Mouse (Mus musculus) MEL (cell line): ENCODE data around the gene Aff3. TPM values are rescaled to one million over a fixed set of nuclear protein-coding genes. Genes with fewer than 3 reads are reported as not detected.

Experiments used
- DNase-seq: peaks from one replicate; pipeline ENCODE4 v3.0.0; 2011; ENCODE audit warnings: low read depth, low spot score
- H3K27ac ChIP-seq: 2 replicates; pipeline ENCODE4 v1.5.1; 2012; ENCODE audit warnings: low read depth, mild to moderate bottlenecking, control low read depth, low read length, moderate library complexity; ENCODE audit not compliant: control insufficient read depth
- H3K27me3 ChIP-seq, 2 experiments: fragments of 150-350 bp in 1 of 2; sonication (generic) in 1 of 2; 2 replicates each; pipeline ENCODE4 v1.6.1; 2012; ENCODE audit warnings: low read length in 2 of 2, mild to moderate bottlenecking in 2 of 2, improper control_type of control experiment in 1 of 2, moderate library complexity in 1 of 2; ENCODE audit not compliant: insufficient read depth in 2 of 2, control insufficient read depth in 1 of 2
- H3K36me3 ChIP-seq, 2 experiments: 2 replicates each; pipeline ENCODE4 v1.6.1; 2012 to 2014; ENCODE audit warnings: low read length in 2 of 2, improper control_type of control experiment in 1 of 2, inconsistent platforms in 1 of 2, mild to moderate bottlenecking in 1 of 2; ENCODE audit not compliant: insufficient read depth in 2 of 2, control insufficient read depth in 1 of 2
- H3K4me1 ChIP-seq, 2 experiments: fragments of 150-350 bp in 1 of 2; sonication (generic) in 1 of 2; 2 replicates each; pipeline ENCODE4 v1.6.1; 2012; ENCODE audit warnings: low read length in 2 of 2, improper control_type of control experiment in 1 of 2, mild to moderate bottlenecking in 1 of 2; ENCODE audit not compliant: insufficient read depth in 2 of 2, control insufficient read depth in 1 of 2
- H3K4me3 ChIP-seq, 2 experiments: fragments of 150-350 bp in 1 of 2; sonication (generic) in 1 of 2; 2 replicates each; pipeline ENCODE4 v1.5.1; 2012; ENCODE audit warnings: low read depth in 2 of 2, low read length in 2 of 2, mild to moderate bottlenecking in 2 of 2, moderate library complexity in 2 of 2, control low read depth in 1 of 2, improper control_type of control experiment in 1 of 2; ENCODE audit not compliant: control insufficient read depth in 1 of 2, insufficient read depth in 1 of 2
- H3K79me2 ChIP-seq: 2 replicates; pipeline ENCODE4 v1.6.1; 2012; ENCODE audit warnings: mild to moderate bottlenecking, low read length, moderate library complexity; ENCODE audit not compliant: control insufficient read depth, poor library complexity, insufficient read depth
- H3K9ac ChIP-seq: 2 replicates; pipeline ENCODE4 v1.6.1; 2012; ENCODE audit warnings: low read depth, mild to moderate bottlenecking, control low read depth, low read length, moderate library complexity; ENCODE audit not compliant: control insufficient read depth, poor library complexity, severe bottlenecking
- H3K9me3 ChIP-seq: fragments of 150-350 bp; sonication (generic); replicated peaks from 2 replicates; pipeline ENCODE4 v1.6.1; 2012; ENCODE audit warnings: mild to moderate bottlenecking, low read length, improper control_type of control experiment, moderate library complexity; ENCODE audit not compliant: insufficient read depth
- CTCF ChIP-seq, 3 experiments: IDR thresholded peaks in 2 of 3; conservative IDR thresholded peaks in 1 of 3; 2 replicates each; pipeline ENCODE4 v1.5.1; 2011 to 2012; ENCODE audit warnings: low read length in 3 of 3, low read depth in 2 of 3, mild to moderate bottlenecking in 2 of 3, improper control_type of control experiment in 1 of 3, inconsistent platforms in 1 of 3, mixed read lengths in 1 of 3, moderate library complexity in 1 of 3; ENCODE audit not compliant: control insufficient read depth in 1 of 3, insufficient read depth in 1 of 3, poor library complexity in 1 of 3, severe bottlenecking in 1 of 3
- ELF1 ChIP-seq: IDR thresholded peaks from 2 replicates; pipeline ENCODE4 v1.6.1; 2014; ENCODE audit warnings: low read depth, mild to moderate bottlenecking, inconsistent platforms, low read length, improper control_type of control experiment, moderate library complexity
- GATA1 ChIP-seq: IDR thresholded peaks from 2 replicates; pipeline ENCODE4 v1.6.1; 2011; ENCODE audit warnings: low read depth, low read length, improper control_type of control experiment
- HCFC1 ChIP-seq: IDR thresholded peaks from 2 replicates; pipeline ENCODE4 v1.6.1; 2012; ENCODE audit warnings: low read depth, mild to moderate bottlenecking, inconsistent platforms, low read length, improper control_type of control experiment, moderate library complexity
- JUND ChIP-seq: IDR thresholded peaks from 2 replicates; pipeline ENCODE4 v1.6.1; 2011; ENCODE audit warnings: low read depth, mild to moderate bottlenecking, improper control_type of control experiment, low read length
- MAFK ChIP-seq: IDR thresholded peaks from 2 replicates; pipeline ENCODE4 v1.6.1; 2011; ENCODE audit warnings: low read depth, mild to moderate bottlenecking, low read length, improper control_type of control experiment, borderline replicate concordance
- POLR2AphosphoS2 ChIP-seq: IDR thresholded peaks from 2 replicates; pipeline ENCODE4 v1.6.1; 2011; ENCODE audit warnings: low read length, improper control_type of control experiment
- RAD21 ChIP-seq: IDR thresholded peaks from 2 replicates; pipeline ENCODE4 v1.6.1; 2011; ENCODE audit warnings: mild to moderate bottlenecking, low read depth, low read length, improper control_type of control experiment
- RCOR1 ChIP-seq: IDR thresholded peaks from 2 replicates; pipeline ENCODE4 v1.6.1; 2012; ENCODE audit warnings: low read depth, mild to moderate bottlenecking, inconsistent platforms, low read length, improper control_type of control experiment
- SMC3 ChIP-seq: IDR thresholded peaks from 2 replicates; pipeline ENCODE4 v1.6.1; 2011; ENCODE audit warnings: low read depth, low read length, improper control_type of control experiment
- TCF12 ChIP-seq: IDR thresholded peaks from 2 replicates; pipeline ENCODE4 v1.6.1; 2014; ENCODE audit warnings: low read depth, mild to moderate bottlenecking, inconsistent platforms, low read length, improper control_type of control experiment, moderate library complexity
- USF1 ChIP-seq: IDR thresholded peaks from 2 replicates; pipeline ENCODE4 v1.6.1; 2014; ENCODE audit warnings: low read depth, mild to moderate bottlenecking, inconsistent platforms, low read length, improper control_type of control experiment, moderate library complexity
- USF2 ChIP-seq, 2 experiments: IDR thresholded peaks; 2 replicates each; pipeline ENCODE4 v1.6.1; 2011 to 2012; ENCODE audit warnings: improper control_type of control experiment in 2 of 2, low read length in 2 of 2, borderline replicate concordance in 1 of 2, inconsistent platforms in 1 of 2, low read depth in 1 of 2, mild to moderate bottlenecking in 1 of 2; ENCODE audit not compliant: insufficient read depth in 1 of 2
- ZC3H11A ChIP-seq: IDR thresholded peaks from 2 replicates; pipeline ENCODE4 v1.6.1; 2012; ENCODE audit warnings: low read depth, mild to moderate bottlenecking, inconsistent platforms, low read length, improper control_type of control experiment
- ZMIZ1 ChIP-seq: IDR thresholded peaks from 2 replicates; pipeline ENCODE4 v1.6.1; 2012; ENCODE audit warnings: low read depth, mild to moderate bottlenecking, inconsistent platforms, low read length, improper control_type of control experiment, moderate library complexity
- polyA plus RNA-seq, 2 experiments: library from polyadenylated mRNA; stranded (reverse) in 1 of 2; unstranded in 1 of 2; fragments of >175 nt in 1 of 2; fragments of >200 nt in 1 of 2; gene quantifications; 2 replicates each; pipeline versions ENCODE4 v1.2.1 to v1.2.4; 2012; ENCODE audit warnings: low replicate concordance in 2 of 2, low read depth in 1 of 2; ENCODE audit not compliant: insufficient read length in 2 of 2, insufficient read depth in 1 of 2, missing spikeins in 1 of 2
- total RNA-seq: library from RNA; depleted of rRNA; stranded (reverse); fragments of 300-350 nt; gene quantifications from 2 replicates; pipeline ENCODE4 v1.2.3, GENCODE M21; 2012

Aff3 gene
- total and polyA plus RNA-seq, 3 experiments: 18.5 to 41.1 (median 25.4) TPM

- no peak overlapping the region for H3K9ac ChIP-seq
- H3K79me2 ChIP-seq: no peaks in the 10 kb centered on the region
- no peak for DNase-seq
- H3K4me3 ChIP-seq: no peak overlapping the region
- no peak for TF ChIP-seq RAD21
- no peak for TF ChIP-seq TCF12
- TF ChIP-seq USF1: no peak
- TF ChIP-seq USF2 (IDR thresholded peaks at IDR 0.05; ENCODE audit: borderline replicate concordance in 1 of 2, insufficient read depth in 1 of 2, low read depth in 1 of 2, low read length in 2 of 2): no peak
- TF ChIP-seq JUND: no peak
- no peak for TF ChIP-seq ELF1
- no peak for TF ChIP-seq MAFK
- no peak for TF ChIP-seq GATA1
- no peak for TF ChIP-seq ZMIZ1
- no peak for TF ChIP-seq SMC3
- TF ChIP-seq, all 39 proteins: peak for 0
- no peaks in the 10 kb centered on the region for H3K27me3 ChIP-seq
- H3K36me3 ChIP-seq: no peaks in the 10 kb centered on the region
- no peak overlapping the region for H3K27ac ChIP-seq
- no peaks in the 10 kb centered on the region for H3K4me1 ChIP-seq
- no peaks in the 10 kb centered on the region for H3K9me3 ChIP-seq
Measured at GRCm38 (mm10) chr1:38393516-38393915, 271.2 kb downstream of the Aff3 start.

GRCm38 (mm10) chr1:38392928-38393327 lies 271.8 kb downstream of the Aff3 start:
- TF ChIP-seq RCOR1: no peak
- TF ChIP-seq SMC3: peak; percentile 96
- TF ChIP-seq GATA1: peak; percentile 40; the same call in 1 of the 2 replicates
- TF ChIP-seq CTCF (IDR thresholded peaks at IDR 0.05 in 2 of 3, conservative IDR thresholded peaks at IDR 0.05 in 1 of 3; ENCODE audit: control insufficient read depth in 1 of 3, insufficient read depth in 1 of 3, low read depth in 2 of 3, low read length in 3 of 3, poor library complexity in 1 of 3, severe bottlenecking in 1 of 3): peak; percentile 58 to 81 (median 73)
- peak; percentile 85 for TF ChIP-seq ZC3H11A
- TF ChIP-seq RAD21: peak; percentile 83
- peak; percentile 84 for DNase-seq
- no peak overlapping the region for H3K4me3 ChIP-seq
- H3K9ac ChIP-seq: no peak overlapping the region
- H3K9me3 ChIP-seq: no peaks in the 10 kb centered on the region
- no peaks in the 10 kb centered on the region for H3K4me1 ChIP-seq
- no peaks in the 10 kb centered on the region for H3K79me2 ChIP-seq
- H3K36me3 ChIP-seq: no peaks in the 10 kb centered on the region
- no peaks in the 10 kb centered on the region for H3K27me3 ChIP-seq
- H3K27ac ChIP-seq: no peak overlapping the region

GRCm38 (mm10) chr1:38390886-38391249 lies 273.9 kb downstream of the Aff3 start:
- H3K9me3 ChIP-seq: no peaks in the 10 kb centered on the region
- peak; percentile 25 for DNase-seq
- no peak overlapping the region for H3K9ac ChIP-seq
- H3K4me1 ChIP-seq: peaks cover 0 to under 1% of the 10 kb centered on the region in 2 experiments; a peak in 1 of 4 replicates
- no peaks in the 10 kb centered on the region for H3K27me3 ChIP-seq
- no peaks in the 10 kb centered on the region for H3K79me2 ChIP-seq
- H3K36me3 ChIP-seq: no peaks in the 10 kb centered on the region
- TF ChIP-seq POLR2AphosphoS2 (no peak), ZMIZ1 (no peak), HCFC1 (no peak), CTCF (IDR thresholded peaks at IDR 0.05 in 2 of 3, conservative IDR thresholded peaks at IDR 0.05 in 1 of 3; ENCODE audit: control insufficient read depth in 1 of 3, insufficient read depth in 1 of 3, low read depth in 2 of 3, low read length in 3 of 3, poor library complexity in 1 of 3, severe bottlenecking in 1 of 3) (peak in 1 of 3 experiments; percentile 35; a peak in 2 of 6 replicates), USF1 (no peak), SMC3 (peak; percentile 31; the same call in 1 of the 2 replicates)
- H3K4me3 ChIP-seq: no peak overlapping the region
- no peak overlapping the region for H3K27ac ChIP-seq
